Mouse (Mus musculus) gastrocnemius, postnatal 14 days (tissue): ENCODE data around the gene Lrrc41. TPM values are rescaled to one million over a fixed set of nuclear protein-coding genes. Genes with fewer than 3 reads are reported as not detected.

Experiments used
- DNase-seq: peaks from one replicate; pipeline ENCODE4 v3.0.0; 2021; ENCODE audit warnings: mixed read lengths
- intact Hi-C: fragments of 180-260 bp; cut with DNase I; formaldehyde crosslinking; loops from one replicate; pipeline ENCODE4 v1.15.1; 2025; ENCODE audit warnings: low total_unique reads
- total RNA-seq, 2 experiments: library from RNA; stranded (reverse); gene quantifications; 2 replicates each; pipeline ENCODE4 v1.2.3; 2021

Lrrc41 gene
- total RNA-seq, 2 experiments from 2014 or later, result 19.0 to 25.0 TPM

- no peak for DNase-seq
- intact Hi-C loops, result no loop called here
These were observed 65.9 kb downstream of the Lrrc41 start for GRCm38 (mm10) chr4:116140801-116141574.

GRCm38 (mm10) chr4:116141736-116142135, 66.7 kb downstream of the Lrrc41 start:
- intact Hi-C loops, result no loop called here
- DNase-seq, result no peak

DNA sequence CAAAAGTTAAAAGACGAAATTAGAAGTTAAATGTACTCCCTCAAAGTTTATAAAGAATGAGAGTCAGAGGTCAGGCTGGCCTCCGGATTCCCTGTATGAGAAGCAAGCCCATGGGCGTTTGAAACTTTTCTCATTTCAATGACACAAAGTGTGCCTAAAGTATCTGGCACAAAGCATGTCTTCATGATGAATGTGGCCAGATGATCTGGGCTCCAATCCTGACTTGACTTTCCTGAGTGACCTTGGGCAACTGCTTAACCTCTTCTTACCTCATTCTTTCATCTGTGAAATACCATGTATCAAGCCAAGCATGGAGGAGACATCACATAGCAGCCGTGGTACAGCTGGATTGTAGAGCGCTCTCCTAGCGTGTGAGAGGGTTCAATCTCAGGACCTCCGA, 67.2 kb downstream of the Lrrc41 start:
- DNase-seq, result no peak
- intact Hi-C loops, result no loop called here

GRCm38 (mm10) chr4:116143317-116143811, 68.3 kb downstream of the Lrrc41 start:
- intact Hi-C loops, result no loop called here
- DNase-seq, result peak; percentile 41

DNA sequence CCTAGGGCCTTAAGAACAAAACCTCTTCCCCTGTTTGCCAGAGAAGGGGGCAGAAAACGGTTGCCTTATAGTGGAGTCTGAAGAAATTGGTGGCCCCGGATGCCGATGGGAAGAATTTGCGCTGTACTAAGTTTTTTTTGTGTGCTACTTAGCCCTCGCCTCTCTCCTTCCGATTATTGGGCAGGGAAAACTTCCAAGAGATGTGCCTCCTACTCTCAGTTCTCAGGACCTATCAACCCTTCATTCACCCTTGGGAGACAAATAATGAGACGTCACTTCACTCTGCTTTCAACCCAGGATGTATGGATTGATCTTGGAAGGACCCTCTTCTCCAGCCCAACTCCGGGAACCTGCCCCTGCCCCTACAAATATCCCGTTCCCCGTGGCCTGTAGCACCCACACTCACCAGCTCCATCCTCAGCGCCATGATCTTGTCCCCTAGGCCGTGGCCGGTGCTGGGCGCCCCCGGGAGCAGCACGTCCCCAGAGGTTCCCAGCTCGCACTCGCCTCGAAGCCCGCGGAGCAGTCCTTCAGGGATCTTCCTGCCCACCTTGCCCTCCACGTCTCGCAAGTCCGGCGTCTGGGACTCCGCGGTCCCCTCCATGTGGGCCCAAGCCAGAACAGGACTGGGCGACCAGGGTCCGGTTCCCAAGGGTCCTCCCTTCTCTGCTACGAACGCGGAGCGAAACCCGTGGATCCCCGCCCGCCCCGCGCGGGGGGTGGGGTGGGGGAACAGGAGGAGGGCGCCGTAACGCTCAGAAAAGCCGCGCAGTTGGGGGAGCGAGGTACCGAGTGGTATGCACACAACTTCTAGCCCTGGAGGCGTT, 69.0 kb downstream of the Lrrc41 start:
- intact Hi-C loops, result no loop called here
- DNase-seq, result peak; percentile 69

Other genes starting within 250 kb of the Lrrc41 start
- 1 to 10 TPM; 2.8 to 3.4 TPM for gene Mob3c, start 247.2 kb upstream of the Lrrc41 start, total RNA-seq
- 10 to 100 TPM; 23.8 to 25.4 TPM for gene Mknk1, start 236.1 kb upstream of the Lrrc41 start, total RNA-seq
- gene Kncn, start 190.9 kb upstream of the Lrrc41 start, total RNA-seq, result not detected
- not detected for gene 6430628N08Rik, start 184.6 kb upstream of the Lrrc41 start, total RNA-seq
- not detected for gene Dmbx1, start 135.3 kb upstream of the Lrrc41 start, total RNA-seq
- under 1 TPM in 1 of 2 experiments, not detected in 1; 0.39 TPM for gene Faah, start 57.3 kb upstream of the Lrrc41 start, total RNA-seq
- gene Nsun4, start 21.4 kb upstream of the Lrrc41 start, total RNA-seq, result 10 to 100 TPM; 12.7 to 13.9 TPM
- gene Uqcrh, start 198 bp upstream of the Lrrc41 start, total RNA-seq, result 100 to 1,000 TPM; 876 to 989 TPM
- gene Rad54l, start 48.4 kb downstream of the Lrrc41 start, total RNA-seq, result 1 to 10 TPM; 1.8 to 2.2 TPM
- 10 to 100 TPM; 52.0 to 52.2 TPM for gene Pomgnt1, start 48.6 kb downstream of the Lrrc41 start, total RNA-seq
- 10 to 100 TPM; 10.8 to 13.4 TPM for gene Lurap1, start 76.1 kb downstream of the Lrrc41 start, total RNA-seq
- not detected for gene Tspan1, start 92.3 kb downstream of the Lrrc41 start, total RNA-seq
- not detected for gene 1700042G07Rik, start 98.1 kb downstream of the Lrrc41 start, total RNA-seq
- under 1 TPM in 1 of 2 experiments, not detected in 1; 0.47 TPM for gene Gm49337, start 98.1 kb downstream of the Lrrc41 start, total RNA-seq
- 10 to 100 TPM in 1 of 2 experiments, 1 to 10 TPM in 1; 7.7 to 11.3 TPM for gene Pik3r3, start 146.3 kb downstream of the Lrrc41 start, total RNA-seq